Mouse (Mus musculus) lung, embryonic 15.5 days (tissue): ENCODE measurements around the gene Hectd4. TPM values are rescaled to one million over a fixed set of nuclear protein-coding genes. Genes with fewer than 3 reads are reported as not detected.

Experiments
- ATAC-seq: fragments of 200-750 bp; cut with Nextera tagmentation; 2 replicates; pipeline ENCODE4 v1.8.0; 2017; ENCODE audit warnings: moderate number of reproducible peaks, borderline replicate concordance; ENCODE audit not compliant: low FRiP score, low TSS enrichment; ENCODE audit errors: extremely low read depth
- H3K27ac ChIP-seq: fragments of 300-500 bp; sonication (generic); 2 replicates; pipeline ENCODE4 v1.5.1; 2015; ENCODE audit warnings: moderate library complexity, mild to moderate bottlenecking, inconsistent platforms
- H3K27me3 ChIP-seq: fragments of 300-500 bp; sonication (generic); 2 replicates; pipeline ENCODE4 v1.6.1; 2015; ENCODE audit warnings: inconsistent platforms
- H3K36me3 ChIP-seq: fragments of 300-500 bp; sonication (generic); 2 replicates; pipeline ENCODE4 v1.6.1; 2015; ENCODE audit warnings: inconsistent platforms
- H3K4me1 ChIP-seq: fragments of 300-500 bp; sonication (generic); 2 replicates; pipeline ENCODE4 v1.6.1; 2015; ENCODE audit warnings: inconsistent platforms
- H3K4me2 ChIP-seq: fragments of 300-500 bp; sonication (generic); 2 replicates; pipeline ENCODE4 v1.6.1; 2015; ENCODE audit warnings: inconsistent platforms, mild to moderate bottlenecking, moderate library complexity
- H3K4me3 ChIP-seq: fragments of 300-500 bp; sonication (generic); 2 replicates; pipeline ENCODE4 v1.5.1; 2015; ENCODE audit warnings: mild to moderate bottlenecking, inconsistent platforms
- H3K9ac ChIP-seq: fragments of 300-500 bp; sonication (generic); 2 replicates; pipeline ENCODE4 v1.6.1; 2015; ENCODE audit warnings: inconsistent platforms
- H3K9me3 ChIP-seq: fragments of 300-500 bp; sonication (generic); 2 replicates; pipeline ENCODE4 v1.6.1; 2016; ENCODE audit warnings: inconsistent platforms
- WGBS: fragments of 180-500 bp; shearing (Covaris S2); methylation state at CpG from one replicate; pipeline ENCODE4 v1.1.7; 2015; 5-methylcytosine and 5-hydroxymethylcytosine counted together
- polyA plus RNA-seq: library from polyadenylated mRNA; unstranded; fragments of >200 nt; fragmentation: Nextera tagmentation; extraction: Ambion mirVana; gene quantifications from 2 replicates; pipeline ENCODE4 v1.2.1, GENCODE M21; 2015

The Hectd4 gene
- polyA plus RNA-seq, 1 experiment from 2014 or later = 4.4 TPM

DNA sequence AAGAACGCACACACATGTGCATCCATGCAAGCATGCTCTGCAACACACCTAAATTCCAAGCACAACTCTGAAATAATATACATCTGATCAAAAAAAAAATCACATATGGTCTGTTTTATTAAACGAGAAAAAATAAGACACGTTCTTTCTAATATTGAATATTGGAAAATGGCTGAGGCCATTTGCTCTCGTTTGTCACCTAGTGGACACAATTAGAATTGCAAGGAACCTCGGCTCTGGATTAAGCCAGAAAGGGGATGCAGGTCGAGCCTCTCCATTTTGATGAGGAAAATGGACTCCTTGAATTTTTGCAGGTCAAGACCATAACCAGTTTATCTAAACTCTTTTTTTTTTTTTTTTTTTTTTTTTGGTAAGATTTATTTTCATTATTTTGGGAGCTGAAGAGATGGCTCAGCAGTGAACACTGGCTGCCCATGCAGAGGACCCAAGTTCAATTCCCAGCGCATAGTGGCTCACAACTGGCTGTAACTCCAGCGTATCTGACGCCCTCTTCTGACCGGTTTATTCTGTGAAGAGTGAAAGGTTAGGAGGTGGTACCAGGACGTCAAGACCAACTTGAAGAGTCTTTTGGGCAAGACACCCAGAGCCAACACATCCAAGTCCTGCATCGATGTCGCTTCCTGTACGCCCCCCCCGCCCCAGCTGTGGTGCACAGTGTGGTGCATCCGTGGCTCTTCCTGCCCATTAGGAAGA lies 172.8 kb downstream of the Hectd4 start:
- H3K27ac ChIP-seq = no peak overlapping the region
- H3K9ac ChIP-seq = no peak overlapping the region
- H3K4me2 ChIP-seq = no peak overlapping the region
- ATAC-seq = no peak
- 54% methylated on average over 16 of the region's 16 CpGs for WGBS
- H3K9me3 ChIP-seq = no peaks in the 10 kb centered on the region
- no peak overlapping the region for H3K4me3 ChIP-seq
- H3K36me3 ChIP-seq = no peaks in the 10 kb centered on the region
- 0 out of 2 replicates have a peak, but pooled peaks cover 2% of the 10 kb centered on the region for H3K4me1 ChIP-seq
- no peaks in the 10 kb centered on the region for H3K27me3 ChIP-seq

DNA sequence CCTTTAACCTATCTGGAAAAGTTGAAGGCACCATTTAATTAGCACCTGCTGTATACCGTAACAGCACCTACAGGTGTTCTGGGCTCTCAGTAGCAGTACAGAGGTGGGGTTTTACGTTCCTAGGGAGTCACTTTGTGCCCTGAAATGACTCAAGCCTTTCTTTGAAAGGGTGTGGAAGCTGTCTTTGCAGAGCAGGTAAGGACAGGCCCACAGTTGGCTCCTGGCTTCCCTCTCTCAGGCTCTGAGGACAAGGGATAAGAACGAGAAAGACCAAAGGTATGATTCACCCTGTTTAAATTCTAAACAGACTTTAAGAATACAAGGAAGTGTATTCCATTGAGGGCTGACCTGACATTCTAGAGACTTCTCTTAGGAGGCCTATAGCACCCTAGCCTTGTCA lies 173.4 kb downstream of the Hectd4 start:
- 82% methylated on average over 3 of the region's 3 CpGs for WGBS
- H3K27me3 ChIP-seq = no peaks in the 10 kb centered on the region

DNA sequence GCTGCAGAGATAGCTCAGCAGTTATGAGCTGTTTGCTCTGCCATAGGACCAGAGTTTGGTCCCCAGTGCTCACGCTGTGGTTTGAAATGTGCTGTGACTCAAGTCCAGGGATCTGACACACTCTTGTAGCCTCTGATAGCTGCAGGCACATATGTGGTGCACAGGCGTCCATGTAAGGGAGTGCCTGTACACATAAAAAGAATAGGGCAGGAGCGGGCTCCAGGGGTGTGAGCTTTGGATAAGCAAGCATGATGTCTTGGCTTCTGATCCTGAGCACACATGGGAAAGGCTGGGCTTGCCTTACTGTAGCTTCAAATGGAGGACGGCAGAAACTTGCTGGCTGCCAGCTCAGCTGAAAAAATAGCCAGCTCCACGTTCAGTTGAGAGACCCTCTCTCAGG lies 175.6 kb downstream of the Hectd4 start:
- Histone ChIP-seq H3K27me3 (no peaks in the 10 kb centered on the region), H3K27ac (no peak overlapping the region), H3K4me1 (peaks cover 14% of the 10 kb centered on the region), H3K4me2 (no peak overlapping the region), H3K4me3 (no peak overlapping the region), H3K9me3 (no peaks in the 10 kb centered on the region), H3K36me3 (no peaks in the 10 kb centered on the region), H3K9ac (no peak overlapping the region)
- 77% methylated on average over 5 of the region's 5 CpGs for WGBS
- no peak for ATAC-seq

More for the DNA sequence above, 173.4 kb downstream of the Hectd4 start:
- no peak overlapping the region for H3K9ac ChIP-seq
- no peak overlapping the region for H3K27ac ChIP-seq
- no peak for ATAC-seq
- H3K4me2 ChIP-seq = no peak overlapping the region
- H3K36me3 ChIP-seq = no peaks in the 10 kb centered on the region
- H3K4me3 ChIP-seq = no peak overlapping the region
- no peaks in the 10 kb centered on the region for H3K4me1 ChIP-seq
- no peaks in the 10 kb centered on the region for H3K9me3 ChIP-seq

DNA sequence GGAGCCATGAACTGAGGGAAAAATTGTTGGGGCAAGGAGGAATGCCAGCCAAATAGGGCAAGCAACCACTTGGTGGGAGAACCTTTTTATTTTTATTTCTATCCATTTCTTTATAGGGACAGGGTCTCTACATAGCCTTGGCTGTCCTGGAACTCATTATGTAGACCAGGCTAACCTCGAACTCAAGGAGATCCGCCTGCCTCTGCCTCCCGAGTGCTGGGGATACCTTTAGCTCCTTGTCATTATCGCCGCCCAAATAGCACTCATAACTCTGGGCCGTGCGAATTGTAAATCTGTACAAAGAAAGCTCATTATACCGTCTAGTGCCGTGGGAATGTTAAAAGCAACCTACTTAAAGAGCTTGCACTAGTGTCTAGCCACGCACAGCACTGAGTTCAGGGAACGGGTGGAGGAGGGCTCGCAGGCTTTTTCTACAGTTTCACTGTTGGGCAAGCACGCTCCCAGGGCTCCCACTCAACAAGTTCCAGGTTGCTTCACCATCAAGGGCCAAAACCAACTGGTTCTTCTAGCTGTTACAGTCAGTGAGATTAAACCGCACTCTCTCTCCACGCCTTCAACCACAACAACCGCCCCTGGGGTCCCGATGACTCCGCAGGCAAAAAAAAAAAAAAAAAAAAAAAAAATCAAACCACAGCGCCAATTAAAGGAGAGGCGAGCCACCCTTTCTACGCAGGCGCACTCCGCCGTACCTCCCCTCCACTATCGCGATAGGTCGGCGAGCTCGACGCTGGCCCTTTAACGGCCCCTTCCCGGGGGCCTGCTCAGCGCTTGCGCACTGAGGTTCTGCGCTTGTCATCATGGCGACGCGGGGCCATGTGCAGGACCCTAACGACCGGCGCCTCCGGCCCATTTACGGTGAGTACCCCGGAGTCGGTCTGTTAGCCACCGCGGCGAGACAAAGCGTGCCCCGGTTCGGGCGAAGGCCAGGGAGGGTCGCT lies 177.4 kb downstream of the Hectd4 start, which contains the start of gene Naa25:
Naa25 (plus strand) TSS at position 750 of the 959 bp plus-strand sequence.
- no peaks in the 10 kb centered on the region for H3K9me3 ChIP-seq
- ATAC-seq = peak; percentile 95
- H3K27me3 ChIP-seq = no peaks in the 10 kb centered on the region
- peak within 1 kb of the TSS; percentile 91 for H3K27ac ChIP-seq
- peak within 1 kb of the TSS; percentile 83 for H3K4me2 ChIP-seq
- peaks cover 15% of the 10 kb centered on the region for H3K4me1 ChIP-seq
- WGBS = 9% methylated on average over 53 of the region's 53 CpGs
- peak within 1 kb of the TSS; percentile 99 for H3K4me3 ChIP-seq
- peak within 1 kb of the TSS; percentile 96 for H3K9ac ChIP-seq
- H3K36me3 ChIP-seq = 0 out of 2 replicates have a peak, but pooled peaks cover 1% of the 10 kb centered on the region

DNA sequence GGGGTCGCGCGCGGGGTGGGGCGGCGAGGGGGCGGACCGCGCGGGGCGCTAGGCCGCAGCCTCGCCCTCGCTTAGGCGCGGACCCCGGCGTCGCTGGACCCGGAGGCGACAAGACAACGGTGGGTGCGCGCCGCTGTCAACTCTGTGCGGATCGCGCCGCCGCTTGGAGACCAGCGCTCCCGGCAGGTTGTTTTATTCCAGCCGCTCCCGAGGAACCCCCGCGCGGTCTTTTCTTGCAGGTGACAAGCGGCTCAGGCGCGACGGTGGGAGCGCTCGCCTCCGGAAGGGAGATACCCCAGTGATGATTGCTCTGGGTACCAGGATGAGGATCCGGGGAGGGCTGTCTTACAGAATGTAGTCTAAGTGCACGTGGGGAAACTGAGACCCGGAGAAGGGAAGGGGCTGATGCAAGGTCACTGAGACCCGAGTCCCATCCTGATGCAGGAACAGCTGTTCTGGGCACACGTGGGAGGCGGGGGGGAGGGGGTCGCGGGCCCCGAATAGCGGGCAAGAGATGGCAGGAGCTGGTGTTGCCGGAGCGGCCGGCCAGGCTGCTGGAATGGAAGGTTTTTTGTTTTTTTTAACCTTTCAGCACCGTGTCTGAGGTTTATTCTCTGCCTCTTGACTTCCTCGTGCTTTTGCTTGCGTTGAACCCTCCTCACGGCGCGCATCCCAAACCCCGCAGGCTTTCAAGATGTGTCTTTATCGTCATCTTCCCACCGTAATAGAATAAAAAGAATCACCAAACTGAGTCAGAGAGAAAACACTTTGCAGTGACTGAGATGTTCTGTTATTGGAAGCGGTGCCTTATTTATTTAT lies 178.3 kb downstream of the Hectd4 start:
- no peaks in the 10 kb centered on the region for H3K9me3 ChIP-seq
- peak; percentile 60 for ATAC-seq
- H3K4me2 ChIP-seq = peak overlapping the region; percentile 83
- peaks cover 15% of the 10 kb centered on the region for H3K4me1 ChIP-seq
- peak overlapping the region; percentile 99 for H3K4me3 ChIP-seq
- peak overlapping the region; percentile 96 for H3K9ac ChIP-seq
- 0 out of 2 replicates have a peak, but pooled peaks cover 5% of the 10 kb centered on the region for H3K36me3 ChIP-seq
- H3K27ac ChIP-seq = peak overlapping the region; percentile 41
- WGBS = under 1% methylated on average over 64 of the region's 67 CpGs
- no peaks in the 10 kb centered on the region for H3K27me3 ChIP-seq

DNA sequence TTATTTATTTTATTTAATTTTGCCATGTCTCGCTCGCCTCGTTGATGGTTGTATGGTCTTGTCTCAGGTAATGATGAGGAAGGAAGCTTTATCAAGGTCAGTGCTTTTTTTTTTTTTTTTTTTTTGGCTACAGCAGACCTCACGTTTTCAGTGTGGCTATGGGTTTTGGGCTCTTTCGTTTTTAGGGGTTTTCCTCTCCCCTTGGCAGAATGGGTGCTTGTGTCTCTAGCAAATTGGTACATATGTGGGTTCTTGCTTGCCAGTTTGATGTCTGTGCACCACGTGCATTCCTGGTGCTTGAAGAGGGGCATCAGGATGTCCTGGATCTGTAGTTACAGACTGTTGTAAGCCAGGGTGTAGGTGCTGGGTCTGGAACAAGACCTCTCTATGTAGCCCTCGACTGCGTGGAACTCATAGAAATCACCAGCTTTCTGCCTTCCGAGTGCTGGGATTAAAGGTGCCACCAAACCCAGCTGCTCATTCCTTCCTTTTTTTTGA lies 179.0 kb downstream of the Hectd4 start:
- H3K36me3 ChIP-seq = 0 out of 2 replicates have a peak, but pooled peaks cover 5% of the 10 kb centered on the region
- H3K27ac ChIP-seq = no peak overlapping the region
- peak overlapping the region; percentile 96; the same call in 1 of the 2 replicates for H3K9ac ChIP-seq
- H3K4me1 ChIP-seq = peaks cover 15% of the 10 kb centered on the region
- WGBS = 39% methylated on average over 9 of the region's 9 CpGs
- no peaks in the 10 kb centered on the region for H3K27me3 ChIP-seq
- H3K4me3 ChIP-seq = peak overlapping the region; percentile 99
- no peak for ATAC-seq
- no peaks in the 10 kb centered on the region for H3K9me3 ChIP-seq
- H3K4me2 ChIP-seq = peak overlapping the region; percentile 83

DNA sequence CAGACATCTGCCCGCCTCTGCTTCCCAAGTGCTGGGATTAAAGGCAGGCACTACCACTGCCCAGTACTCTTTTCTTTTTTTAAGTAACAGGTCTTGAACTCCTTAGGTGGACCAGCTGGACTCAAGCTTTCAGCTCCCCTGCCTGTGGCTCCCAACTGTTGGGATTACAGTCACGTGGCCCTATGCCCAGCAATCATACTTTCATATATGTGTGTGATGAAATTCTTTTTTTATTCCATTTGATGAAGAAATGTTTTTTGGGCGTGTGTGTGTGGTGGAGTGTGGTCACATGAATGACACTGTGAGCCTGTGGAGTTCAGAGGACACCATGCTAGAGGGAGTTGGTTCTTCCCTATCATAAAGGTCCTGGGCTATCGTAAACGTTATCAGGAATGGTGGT lies 179.5 kb downstream of the Hectd4 start:
- Histone ChIP-seq H3K4me3 (peak overlapping the region; percentile 99; the same call in 1 of the 2 replicates), H3K4me1 (peaks cover 15% of the 10 kb centered on the region), H3K27me3 (no peaks in the 10 kb centered on the region), H3K9ac (0 out of 2 replicates have a peak overlapping the region, but pooled peaks have one; percentile 96), H3K4me2 (peak overlapping the region; percentile 83; the same call in 1 of the 2 replicates), H3K9me3 (no peaks in the 10 kb centered on the region), H3K27ac (no peak overlapping the region), H3K36me3 (0 out of 2 replicates have a peak, but pooled peaks cover 5% of the 10 kb centered on the region)
- ATAC-seq = no peak
- 79% methylated on average over 5 of the region's 5 CpGs for WGBS

DNA sequence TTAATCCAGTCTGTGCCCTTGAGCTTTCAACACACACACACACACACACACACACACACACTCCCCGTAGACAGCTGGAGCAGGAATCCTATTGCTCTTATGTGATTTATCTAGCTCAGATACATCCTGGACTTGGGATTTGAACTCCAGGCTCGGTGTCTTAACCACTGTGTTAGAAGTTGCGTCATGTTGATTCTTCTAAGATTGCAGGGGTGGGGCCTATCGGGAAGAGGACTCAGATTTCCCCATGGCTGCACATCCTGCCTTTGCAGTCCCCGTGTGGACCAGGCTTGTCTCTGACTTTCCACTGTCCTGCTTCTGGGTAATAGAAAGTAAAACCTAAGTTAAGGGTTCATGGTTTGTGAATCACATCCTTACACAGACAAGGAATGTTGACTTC lies 180.0 kb downstream of the Hectd4 start:
- WGBS = 53% methylated on average over 5 of the region's 5 CpGs
- ATAC-seq = no peak
- no peaks in the 10 kb centered on the region for H3K27me3 ChIP-seq

DNA sequence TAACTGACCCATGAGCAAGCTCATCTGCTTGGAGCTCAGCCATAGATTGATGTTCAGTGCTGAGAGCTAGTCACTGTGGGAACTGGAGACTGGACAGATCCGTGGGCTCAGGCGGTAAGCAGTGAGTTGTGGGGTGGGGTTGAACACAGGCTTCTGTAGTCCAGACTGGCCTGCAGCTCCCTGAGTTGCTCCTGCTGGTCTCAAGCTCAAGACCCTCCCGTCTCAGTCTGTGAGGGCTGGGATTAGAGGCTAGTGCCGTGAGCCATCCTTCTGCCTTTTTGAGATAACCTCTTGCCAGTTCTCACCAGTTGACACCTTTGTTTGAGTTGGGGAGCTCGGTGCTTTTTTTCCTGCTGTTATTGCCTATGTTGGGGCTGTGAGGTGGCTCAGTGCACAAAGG lies 180.8 kb downstream of the Hectd4 start:
- Histone ChIP-seq H3K9me3 (no peaks in the 10 kb centered on the region), H3K4me2 (no peak overlapping the region), H3K27me3 (no peaks in the 10 kb centered on the region), H3K9ac (no peak overlapping the region), H3K27ac (no peak overlapping the region), H3K4me1 (peaks cover 15% of the 10 kb centered on the region), H3K4me3 (no peak overlapping the region), H3K36me3 (0 out of 2 replicates have a peak, but pooled peaks cover 5% of the 10 kb centered on the region)
- WGBS = 70% methylated on average over 5 of the region's 5 CpGs
- no peak for ATAC-seq

More for the DNA sequence above, 180.0 kb downstream of the Hectd4 start:
- H3K4me1 ChIP-seq = peaks cover 15% of the 10 kb centered on the region
- no peaks in the 10 kb centered on the region for H3K9me3 ChIP-seq
- no peak overlapping the region for H3K27ac ChIP-seq
- no peak overlapping the region for H3K4me2 ChIP-seq
- H3K9ac ChIP-seq = no peak overlapping the region
- H3K36me3 ChIP-seq = 0 out of 2 replicates have a peak, but pooled peaks cover 5% of the 10 kb centered on the region
- no peak overlapping the region for H3K4me3 ChIP-seq

DNA sequence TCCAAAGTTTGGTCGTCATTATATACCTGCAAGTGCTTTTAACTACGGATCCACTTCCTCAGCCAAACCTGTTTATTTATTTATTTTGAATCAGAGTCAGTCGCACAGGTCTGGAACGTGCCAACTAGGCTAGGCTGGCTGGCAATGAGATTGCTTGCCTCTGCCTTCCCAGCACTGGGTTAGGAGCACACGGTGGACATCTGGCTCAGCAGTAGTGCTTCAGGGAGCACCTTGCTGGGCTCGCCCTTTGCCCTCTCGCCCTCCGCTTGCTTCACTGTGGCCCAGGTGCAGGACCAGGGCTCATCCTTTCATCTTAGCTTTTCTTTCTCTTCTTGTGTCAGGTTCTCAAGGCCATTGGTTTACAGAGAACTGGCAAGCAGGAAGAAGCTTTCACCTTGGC lies 187.8 kb downstream of the Hectd4 start:
- Histone ChIP-seq H3K4me2 (no peak overlapping the region), H3K9me3 (no peaks in the 10 kb centered on the region), H3K27ac (no peak overlapping the region), H3K27me3 (no peaks in the 10 kb centered on the region), H3K36me3 (peaks cover 44% of the 10 kb centered on the region), H3K9ac (no peak overlapping the region), H3K4me3 (no peak overlapping the region), H3K4me1 (no peaks in the 10 kb centered on the region)
- ATAC-seq = no peak
- 79% methylated on average over 8 of the region's 8 CpGs for WGBS

DNA sequence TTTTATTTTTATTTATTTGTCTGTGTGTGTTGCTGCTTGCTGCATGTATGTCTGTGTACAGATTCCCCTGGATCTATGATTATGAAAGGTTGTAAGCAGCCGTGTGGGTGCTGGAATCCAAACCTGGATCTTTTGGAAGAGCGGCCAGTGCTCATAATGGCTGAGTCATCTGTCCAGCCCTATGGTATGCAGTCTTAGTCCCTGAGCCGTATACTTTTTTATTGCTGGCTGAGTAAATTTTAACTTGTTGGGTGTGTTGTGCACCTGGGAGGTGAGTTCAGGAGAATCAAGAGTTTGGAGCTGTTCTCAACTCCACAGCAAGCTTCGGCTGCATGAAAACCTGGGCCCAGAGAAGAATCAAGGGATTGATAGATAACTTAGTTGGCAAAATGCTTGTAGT lies 191.0 kb downstream of the Hectd4 start:
- no peak for ATAC-seq
- Histone ChIP-seq H3K4me2 (no peak overlapping the region), H3K4me1 (no peaks in the 10 kb centered on the region), H3K9me3 (no peaks in the 10 kb centered on the region), H3K27ac (no peak overlapping the region), H3K36me3 (peaks cover 70% of the 10 kb centered on the region), H3K4me3 (no peak overlapping the region), H3K9ac (no peak overlapping the region), H3K27me3 (no peaks in the 10 kb centered on the region)
- whole genome bisulfite sequencing = 86% methylated on average over 4 of the region's 4 CpGs
